Mouse (Mus musculus) forebrain, embryonic 10.5 days (tissue): Measurements from ENCODE around the gene Olfr20. TPM values are rescaled to one million over a fixed set of nuclear protein-coding genes. Genes with fewer than 3 reads are reported as not detected.

Source experiments
- DNase-seq: peaks from one replicate; pipeline ENCODE4 v3.0.0-alpha.2; 2017; ENCODE audit warnings: low spot score; ENCODE audit errors: extremely low spot score
- H3K27ac ChIP-seq: fragments of 300-500 bp; sonication (generic); 2 replicates; pipeline ENCODE4 v1.5.1; 2016; ENCODE audit warnings: mild to moderate bottlenecking
- H3K27me3 ChIP-seq: fragments of 300-500 bp; sonication (generic); 2 replicates; pipeline ENCODE4 v1.6.1; 2016; ENCODE audit warnings: mild to moderate bottlenecking; ENCODE audit not compliant: poor library complexity, severe bottlenecking
- H3K36me3 ChIP-seq: fragments of 300-500 bp; sonication (generic); replicated peaks from 2 replicates; pipeline ENCODE4 v1.6.1; 2016; ENCODE audit warnings: mild to moderate bottlenecking, moderate library complexity
- H3K4me1 ChIP-seq: fragments of 300-500 bp; sonication (generic); 2 replicates; pipeline ENCODE4 v1.6.1; 2016
- H3K4me3 ChIP-seq: fragments of 300-500 bp; sonication (generic); 2 replicates; pipeline ENCODE4 v1.5.1; 2016; ENCODE audit warnings: mild to moderate bottlenecking, moderate library complexity
- H3K9me3 ChIP-seq: fragments of 300-500 bp; sonication (generic); 2 replicates; pipeline ENCODE4 v1.6.1; 2016; ENCODE audit warnings: mild to moderate bottlenecking, moderate library complexity
- polyA plus RNA-seq: library from polyadenylated mRNA; unstranded; fragments of >200 nt; fragmentation: Nextera tagmentation; extraction: Ambion mirVana; gene quantifications from 2 replicates; pipeline ENCODE4 v1.2.1, GENCODE M21; 2016

The Olfr20 gene
- polyA plus RNA-seq, 1 experiment from 2014 or later: not detected

DNA sequence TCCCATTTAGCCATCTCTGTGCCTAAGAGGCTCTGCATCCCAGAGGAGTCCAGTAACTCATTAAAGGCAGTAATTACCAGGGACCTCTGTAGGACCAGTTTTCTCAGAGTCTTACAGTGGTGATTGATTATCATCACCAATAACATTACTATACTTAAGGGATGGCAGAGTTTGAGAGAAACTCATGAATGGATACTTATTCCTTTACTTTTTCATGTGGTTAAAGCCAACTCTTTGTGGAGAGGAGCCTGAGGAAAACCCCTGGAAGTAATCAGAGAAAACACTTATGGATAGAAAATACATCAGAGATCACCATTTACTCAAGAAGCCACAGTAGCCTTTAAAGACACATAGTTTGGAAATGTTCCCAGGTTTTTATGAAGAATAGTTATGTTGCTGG is 48.9 kb downstream of the Olfr20 start, which contains the start of gene Olfr1:
Gene Olfr1, minus strand, starts transcription at position 101 of the 400 bp plus-strand sequence.
- Histone ChIP-seq H3K4me3 (no peak within 1 kb of the TSS), H3K9me3 (peaks cover 5% of the 10 kb centered on the region; the same call in 1 of the 2 replicates), H3K27me3 (no peaks in the 10 kb centered on the region), H3K4me1 (no peaks in the 10 kb centered on the region), H3K27ac (no peak within 1 kb of the TSS), H3K36me3 (no peaks in the 10 kb centered on the region)
- DNase-seq: no peak

Other genes starting within 250 kb of the Olfr20 start
- gene Haspin, start 212.5 kb upstream of the Olfr20 start, polyA plus RNA-seq: 25.3 and 28.6 TPM in 2 replicates
- 0.10 and 0.24 TPM in 2 replicates for gene P2rx5, start 190.4 kb upstream of the Olfr20 start, polyA plus RNA-seq
- 135 and 138 TPM in 2 replicates for gene Emc6, start 173.7 kb upstream of the Olfr20 start, polyA plus RNA-seq
- 143 TPM in 2 replicates for gene Tax1bp3, start 173.7 kb upstream of the Olfr20 start, polyA plus RNA-seq
- gene Ctns, start 151.7 kb upstream of the Olfr20 start, polyA plus RNA-seq: 14.8 and 16.1 TPM in 2 replicates
- gene Shpk, start 151.3 kb upstream of the Olfr20 start, polyA plus RNA-seq: 0.69 and 0.81 TPM in 2 replicates
- not detected in 2 replicates for gene Trpv1, start 116.5 kb upstream of the Olfr20 start, polyA plus RNA-seq
- gene Trpv3, start 83.4 kb upstream of the Olfr20 start, polyA plus RNA-seq: 0.02 TPM in 1 of 2 replicates, not detected in the other
- 0.12 and 0.14 TPM in 2 replicates for gene Aspa, start 21.2 kb upstream of the Olfr20 start, polyA plus RNA-seq
- not detected in 2 replicates for gene Gm49340, start 21.0 kb upstream of the Olfr20 start, polyA plus RNA-seq
- gene Spata22, start 21.0 kb upstream of the Olfr20 start, polyA plus RNA-seq: not detected in 2 replicates
- not detected in 2 replicates for gene Olfr376, start 20.5 kb downstream of the Olfr20 start, polyA plus RNA-seq
- not detected in 2 replicates for gene Olfr1, start 48.8 kb downstream of the Olfr20 start, polyA plus RNA-seq
- not detected in 2 replicates for gene Olfr378, start 77.7 kb downstream of the Olfr20 start, polyA plus RNA-seq
- not detected in 2 replicates for gene Olfr380, start 106.7 kb downstream of the Olfr20 start, polyA plus RNA-seq
- gene Olfr381, start 140.8 kb downstream of the Olfr20 start, polyA plus RNA-seq: not detected in 2 replicates
- gene Olfr382, start 166.4 kb downstream of the Olfr20 start, polyA plus RNA-seq: not detected in 2 replicates
- not detected in 2 replicates for gene Olfr385, start 242.2 kb downstream of the Olfr20 start, polyA plus RNA-seq
- not detected in 2 replicates for gene Olfr384, start 247.8 kb downstream of the Olfr20 start, polyA plus RNA-seq